In genomic region chr17:23746311-23746710, GRCm38 (mm10) we compare ENCODE assay signal across 9 mouse cellular contexts. TPM values are rescaled to one million over a fixed set of nuclear protein-coding genes. Genes with fewer than 3 reads are reported as not detected.
DNase-seq lines count a peak whose midpoint lies in the region; ATAC-seq and TF ChIP-seq lines count a peak whose summit lies in the region.
"Had no signal": no experiment of that assay in that cellular context is flagged by ENCODE, and none has a peak within 500 bp of the region (broad histone marks: within the 10 kb centered on the region; RNA-seq: fewer than 3 reads in every experiment).

No protein-coding gene starts in this region.

- H3K9me3 ChIP-seq in forebrain, embryonic 15.5 days, result no peaks in the 10 kb centered on the region
- H3K9me3 ChIP-seq in liver, postnatal 0 days (ENCODE audit: low read length), result no peaks in the 10 kb centered on the region

- peak; percentile 24; the same call in 1 of the 2 replicates for TF ChIP-seq CTCF in liver, postnatal 0 days (IDR thresholded peaks at IDR 0.05; ENCODE audit: low read depth)

- H3K4me1 ChIP-seq in forebrain, embryonic 15.5 days, result peaks cover 27% of the 10 kb centered on the region
- peaks cover 19% of the 10 kb centered on the region for H3K4me1 ChIP-seq in liver, postnatal 0 days (ENCODE audit: insufficient read depth)

- peak; percentile 15 for DNase-seq in gastrocnemius, postnatal 10 days
- no peak for DNase-seq in gastrocnemius, adult 8-10 months (ENCODE audit: low spot score in 2 of 2)
- no peak for DNase-seq in liver, postnatal 0 days
- DNase-seq in urinary bladder, postnatal 10 days (ENCODE audit: low spot score), result no peak
- DNase-seq in kidney, postnatal 25 days, result no peak
- no peak for DNase-seq in right cerebral cortex, postnatal 4 days

- H3K36me3 ChIP-seq in forebrain, embryonic 15.5 days, result no peaks in the 10 kb centered on the region
- H3K36me3 ChIP-seq in liver, postnatal 0 days (replicated peaks; ENCODE audit: insufficient read depth, low read length), result no peaks in the 10 kb centered on the region

- TF ChIP-seq EP300 in liver, postnatal 0 days (IDR thresholded peaks at IDR 0.05; ENCODE audit: low read depth), result no peak

- 3% methylated on average over 12 of the region's 12 CpGs for WGBS in forebrain, embryonic 15.5 days
- WGBS in liver, postnatal 0 days (ENCODE audit: insufficient replicate concordance), result 15% methylated on average over 12 of the region's 12 CpGs

- peak overlapping the region; percentile 51; the same call in 1 of the 2 replicates for H3K9ac ChIP-seq in forebrain, embryonic 15.5 days (replicated peaks)
- H3K9ac ChIP-seq in liver, postnatal 0 days (replicated peaks), result no peak overlapping the region

- H3K27ac ChIP-seq in forebrain, embryonic 15.5 days (replicated peaks), result no peak overlapping the region
- H3K27ac ChIP-seq in liver, postnatal 0 days (ENCODE audit: low read depth), result no peak overlapping the region

- H3K27me3 ChIP-seq in forebrain, embryonic 15.5 days, result peaks cover 59% of the 10 kb centered on the region
- peaks cover 58% of the 10 kb centered on the region for H3K27me3 ChIP-seq in liver, postnatal 0 days (ENCODE audit: insufficient read depth, low read length)

- H3K4me2 ChIP-seq in forebrain, embryonic 15.5 days (replicated peaks), result peak overlapping the region; percentile 86
- H3K4me2 ChIP-seq in liver, postnatal 0 days (ENCODE audit: low read depth, low read length), result peak overlapping the region; percentile 47; the same call in 1 of the 2 replicates

- H3K4me3 ChIP-seq in forebrain, embryonic 15.5 days, result peak overlapping the region; percentile 45
- no peak overlapping the region for H3K4me3 ChIP-seq in liver, postnatal 0 days (ENCODE audit: low read depth, low read length)

- ATAC-seq in CD4-positive, CD25-positive, alpha-beta regulatory T cell, adult 4 months, result peak; percentile 9
- no peak for ATAC-seq in forebrain, embryonic 15.5 days (replicated peaks)
- ATAC-seq in liver, postnatal 0 days, result no peak

RNA-seq across cellular contexts. Expression of gene Kremen2, which starts 0.7 kb away (rescaled TPM):
- not detected for total RNA-seq in gastrocnemius, postnatal 10 days (2021)
- not detected for total RNA-seq in gastrocnemius, adult 8-10 months (2022)
- 1 to 10 TPM; 1.8 to 2.4 TPM for polyA plus RNA-seq in CD4-positive, CD25-positive, alpha-beta regulatory T cell, adult 4 months (2017; shearing (Covaris generic))
- polyA plus RNA-seq in forebrain, embryonic 15.5 days (2015; fragmentation: Nextera tagmentation; extraction: Ambion mirVana), result 0.48 and 0.50 TPM in 2 replicates
- polyA plus RNA-seq in liver, postnatal 0 days (2015; fragmentation: Nextera tagmentation; extraction: Ambion mirVana), result not detected in 2 replicates
- total RNA-seq: hematopoietic stem cell, adult 5-6 weeks had no signal

RNA-seq across cellular contexts. Expression of gene Paqr4, which starts 5.6 kb away (rescaled TPM):
- total RNA-seq in gastrocnemius, postnatal 10 days (2021), result 1 to 10 TPM; 7.6 to 9.4 TPM
- 1 to 10 TPM; 1.5 to 2.5 (median 1.9) TPM for total RNA-seq in gastrocnemius, adult 8-10 months (2022)
- polyA plus RNA-seq in CD4-positive, CD25-positive, alpha-beta regulatory T cell, adult 4 months (2017; shearing (Covaris generic)), result 1 to 10 TPM; 2.0 to 2.5 TPM
- 39.4 and 39.7 TPM in 2 replicates for polyA plus RNA-seq in forebrain, embryonic 15.5 days (2015; fragmentation: Nextera tagmentation; extraction: Ambion mirVana)
- 4.0 and 4.3 TPM in 2 replicates for polyA plus RNA-seq in liver, postnatal 0 days (2015; fragmentation: Nextera tagmentation; extraction: Ambion mirVana)

RNA-seq across cellular contexts. Expression of gene Pkmyt1, which starts 20.2 kb away (rescaled TPM):
- total RNA-seq in gastrocnemius, postnatal 10 days (2021), result 1 to 10 TPM; 4.7 to 5.6 TPM
- total RNA-seq in gastrocnemius, adult 8-10 months (2022), result under 1 TPM; 0.17 to 0.65 (median 0.40) TPM
- polyA plus RNA-seq in CD4-positive, CD25-positive, alpha-beta regulatory T cell, adult 4 months (2017; shearing (Covaris generic)), result 10 to 100 TPM; 10.5 to 13.7 TPM
- polyA plus RNA-seq in forebrain, embryonic 15.5 days (2015; fragmentation: Nextera tagmentation; extraction: Ambion mirVana), result 26.7 and 28.4 TPM in 2 replicates
- polyA plus RNA-seq in liver, postnatal 0 days (2015; fragmentation: Nextera tagmentation; extraction: Ambion mirVana), result 12.5 and 13.9 TPM in 2 replicates

RNA-seq across cellular contexts. Expression of gene 1520401A03Rik, which starts 23.7 kb away (rescaled TPM):
- under 1 TPM; 0.12 to 0.23 TPM for total RNA-seq in gastrocnemius, postnatal 10 days (2021)
- total RNA-seq in gastrocnemius, adult 8-10 months (2022), result not detected
- under 1 TPM; 0.20 to 0.30 TPM for polyA plus RNA-seq in CD4-positive, CD25-positive, alpha-beta regulatory T cell, adult 4 months (2017; shearing (Covaris generic))
- polyA plus RNA-seq in forebrain, embryonic 15.5 days (2015; fragmentation: Nextera tagmentation; extraction: Ambion mirVana), result not detected in 2 replicates
- polyA plus RNA-seq in liver, postnatal 0 days (2015; fragmentation: Nextera tagmentation; extraction: Ambion mirVana), result not detected in 2 replicates
- total RNA-seq: hematopoietic stem cell, adult 5-6 weeks had no signal

RNA-seq across cellular contexts. Expression of gene Flywch1, which starts 25.1 kb away (rescaled TPM):
- 10 to 100 TPM; 39.0 to 39.5 TPM for total RNA-seq in gastrocnemius, postnatal 10 days (2021)
- total RNA-seq in gastrocnemius, adult 8-10 months (2022), result 10 to 100 TPM; 48.7 to 63.8 (median 54.3) TPM
- polyA plus RNA-seq in CD4-positive, CD25-positive, alpha-beta regulatory T cell, adult 4 months (2017; shearing (Covaris generic)), result 10 to 100 TPM; 15.1 to 21.4 TPM
- polyA plus RNA-seq in forebrain, embryonic 15.5 days (2015; fragmentation: Nextera tagmentation; extraction: Ambion mirVana), result 162 and 164 TPM in 2 replicates
- polyA plus RNA-seq in liver, postnatal 0 days (2015; fragmentation: Nextera tagmentation; extraction: Ambion mirVana), result 11.9 TPM in 2 replicates
